Mouse (Mus musculus): Measurements from ENCODE around the gene Nrcam.

Gene Nrcam

DNA sequence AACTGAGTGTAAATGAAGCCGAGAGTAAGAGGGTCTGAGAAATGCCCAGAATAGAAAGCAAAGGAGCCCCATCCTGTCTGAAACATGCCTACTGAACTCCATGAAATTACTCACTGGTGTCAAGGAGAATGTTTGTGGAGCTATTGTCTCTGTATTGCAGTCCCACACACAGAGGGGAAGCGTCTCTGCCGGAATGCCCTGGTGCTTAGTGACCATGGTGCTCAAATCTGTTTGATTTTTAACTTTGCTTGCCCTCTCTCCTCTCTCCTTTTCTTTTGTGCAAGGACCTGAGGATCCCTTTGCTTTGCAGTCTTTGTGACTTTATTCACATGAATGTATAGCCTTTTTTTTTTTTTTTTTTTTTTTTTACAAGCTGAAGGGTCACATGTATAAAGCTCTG lies 28.8 kb downstream of the Nrcam start:
- no peak for DNase-seq (ENCODE audit: extremely low read depth, low read depth, low spot score)

- DNase-seq (ENCODE audit: extremely low read depth, low read depth, low spot score), result no peak
Observed at GRCm38 (mm10) chr12:44357881-44358280, 29.2 kb downstream of the Nrcam start.

GRCm38 (mm10) chr12:44371076-44371710 lies 42.5 kb downstream of the Nrcam start:
- no peak for DNase-seq (ENCODE audit: extremely low read depth, low read depth, low spot score)

DNA sequence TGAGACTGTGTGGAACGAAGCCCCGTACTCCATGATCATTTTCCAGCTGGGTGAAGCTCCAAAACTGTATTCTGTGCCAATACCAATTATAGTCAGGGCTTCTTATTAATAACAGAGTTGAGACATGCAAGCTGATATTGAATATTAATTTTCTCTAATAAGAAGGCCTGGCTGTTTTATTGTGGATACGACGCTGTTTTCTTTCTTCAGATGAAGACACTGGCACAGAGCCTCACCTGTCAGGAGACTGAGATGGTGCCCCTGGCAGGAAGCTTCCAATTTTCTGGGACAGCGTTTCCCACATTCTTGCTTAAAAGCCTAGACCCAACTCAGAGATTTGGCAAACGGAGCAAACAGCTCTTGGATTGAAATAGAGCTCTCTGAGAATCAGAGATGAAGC lies 47.3 kb downstream of the Nrcam start:
- no peak for DNase-seq (ENCODE audit: extremely low read depth, low read depth, low spot score)

DNA sequence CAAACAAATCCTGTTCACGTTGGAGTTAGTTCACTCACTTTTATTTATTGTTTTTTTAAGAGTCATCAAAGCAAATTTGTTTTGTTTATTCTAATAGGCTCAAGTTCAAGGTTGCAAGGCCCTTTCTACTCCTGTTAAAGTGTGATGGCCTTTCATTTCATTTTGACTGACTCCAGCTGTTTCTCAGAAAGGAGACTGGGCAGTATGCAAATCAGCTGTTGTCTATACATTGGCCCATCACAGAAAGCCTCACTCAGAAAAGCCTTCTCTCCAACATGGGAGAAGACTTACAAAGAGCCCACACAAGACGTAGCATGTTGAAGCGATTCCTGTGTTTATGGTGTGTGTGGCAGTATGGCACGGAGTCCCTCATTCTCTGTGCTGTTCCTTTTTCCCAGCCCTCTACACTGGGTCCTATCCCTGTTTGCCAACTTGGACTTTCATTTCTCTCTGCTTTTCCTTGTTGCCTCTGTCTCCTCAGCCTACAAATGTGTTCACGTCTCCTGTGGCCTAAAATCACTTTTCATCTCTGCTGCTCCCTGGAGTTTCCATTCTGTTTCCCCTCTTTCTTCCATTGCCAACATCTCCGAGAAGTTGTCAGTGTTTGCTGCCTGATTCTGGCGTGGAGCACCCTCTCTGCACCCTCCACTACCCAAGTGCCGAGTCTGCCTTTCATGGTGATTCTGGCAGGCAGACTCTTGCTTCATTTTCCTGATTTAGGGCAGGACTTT lies 49.9 kb downstream of the Nrcam start:
- no peak for DNase-seq (ENCODE audit: extremely low read depth, low read depth, low spot score)

GRCm38 (mm10) chr12:44380805-44381204 lies 52.1 kb downstream of the Nrcam start:
- no peak for DNase-seq (ENCODE audit: extremely low read depth, low read depth, low spot score)

GRCm38 (mm10) chr12:44386398-44386797 lies 57.7 kb downstream of the Nrcam start:
- DNase-seq (ENCODE audit: extremely low read depth, low read depth, low spot score), result no peak

- no peak for DNase-seq (ENCODE audit: extremely low read depth, low read depth, low spot score)
Observed at GRCm38 (mm10) chr12:44388220-44388619, 59.5 kb downstream of the Nrcam start.

DNA sequence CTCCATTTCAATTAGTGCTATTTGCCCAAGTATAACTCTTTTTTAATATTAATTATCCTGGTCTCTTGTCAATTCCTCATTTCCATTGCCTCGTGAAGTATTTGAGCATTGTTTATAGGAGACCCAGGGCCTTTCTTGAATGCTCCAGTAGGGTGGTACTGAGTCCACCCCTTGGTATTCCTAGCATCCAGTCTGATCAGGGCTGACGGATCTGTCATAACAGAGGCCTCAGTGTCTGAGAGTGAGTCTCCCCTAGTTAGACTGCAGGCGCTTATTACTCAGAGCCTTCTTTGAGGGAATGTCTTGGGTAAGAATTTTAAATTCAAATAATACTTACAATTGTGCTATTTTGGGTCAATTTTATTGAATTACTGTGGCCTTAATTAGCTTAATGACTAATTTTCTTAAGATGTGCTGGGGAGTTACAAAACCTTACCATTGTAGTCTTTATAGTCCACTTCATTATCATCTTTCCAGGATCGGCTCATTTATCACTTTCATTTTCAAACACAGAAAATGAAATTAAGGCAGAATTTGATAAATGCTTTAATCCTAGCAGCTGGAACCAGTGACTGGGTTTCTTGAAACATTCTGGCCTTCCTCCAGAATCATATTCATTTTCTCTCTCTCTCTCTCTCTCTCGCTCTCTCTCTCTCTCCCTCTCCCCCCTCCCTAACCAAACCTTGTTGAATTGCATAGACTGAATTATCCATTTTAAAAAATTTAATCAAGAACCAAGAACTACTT lies 61.9 kb downstream of the Nrcam start:
- no peak for DNase-seq (ENCODE audit: extremely low read depth, low read depth, low spot score)

- DNase-seq (ENCODE audit: extremely low read depth, low read depth, low spot score), result no peak
Observed at GRCm38 (mm10) chr12:44394901-44395300, 66.2 kb downstream of the Nrcam start.

DNA sequence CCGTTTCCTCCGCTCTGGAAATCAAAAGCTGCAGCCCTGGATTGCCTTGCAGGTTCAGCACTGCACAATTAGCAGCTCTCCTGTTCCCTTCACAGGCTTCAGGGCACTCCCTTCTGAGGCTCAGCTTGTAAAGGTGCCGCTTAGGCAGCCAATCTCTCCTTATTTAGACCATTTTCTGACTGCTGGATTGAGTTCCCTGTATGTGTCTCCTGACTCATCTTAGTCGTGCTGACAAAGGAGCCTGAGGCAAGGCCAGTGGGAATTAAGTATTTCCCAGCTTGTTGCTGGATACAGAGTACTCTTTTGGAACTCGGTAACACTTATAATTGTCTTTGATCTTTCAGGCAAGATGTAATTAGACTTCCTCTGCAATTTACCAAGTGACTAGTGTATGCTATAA lies 69.1 kb downstream of the Nrcam start:
- DNase-seq (ENCODE audit: extremely low read depth, low read depth, low spot score), result no peak

DNA sequence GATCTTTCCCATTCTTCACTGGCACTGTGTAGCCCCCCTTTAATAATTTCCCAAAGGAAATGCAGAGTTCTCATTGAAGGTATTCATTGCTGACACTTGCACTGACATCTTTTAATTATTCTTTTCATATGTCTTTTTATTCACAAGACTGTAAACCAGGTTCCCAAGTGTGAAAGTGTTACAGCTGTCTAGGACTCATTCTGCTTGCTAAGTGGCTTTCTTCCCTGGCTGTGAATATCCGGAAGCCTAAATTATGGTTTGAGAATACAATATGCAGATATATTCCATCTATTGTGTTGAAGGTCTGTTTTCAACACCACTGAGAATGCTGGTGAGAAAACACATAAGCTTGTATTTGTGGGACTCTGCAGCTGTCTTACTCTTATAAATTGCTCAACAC lies 73.4 kb downstream of the Nrcam start:
- no peak for DNase-seq (ENCODE audit: extremely low read depth, low read depth, low spot score)

- DNase-seq (ENCODE audit: extremely low read depth, low read depth, low spot score), result no peak
Observed at GRCm38 (mm10) chr12:44403270-44403669, 74.6 kb downstream of the Nrcam start.

DNA sequence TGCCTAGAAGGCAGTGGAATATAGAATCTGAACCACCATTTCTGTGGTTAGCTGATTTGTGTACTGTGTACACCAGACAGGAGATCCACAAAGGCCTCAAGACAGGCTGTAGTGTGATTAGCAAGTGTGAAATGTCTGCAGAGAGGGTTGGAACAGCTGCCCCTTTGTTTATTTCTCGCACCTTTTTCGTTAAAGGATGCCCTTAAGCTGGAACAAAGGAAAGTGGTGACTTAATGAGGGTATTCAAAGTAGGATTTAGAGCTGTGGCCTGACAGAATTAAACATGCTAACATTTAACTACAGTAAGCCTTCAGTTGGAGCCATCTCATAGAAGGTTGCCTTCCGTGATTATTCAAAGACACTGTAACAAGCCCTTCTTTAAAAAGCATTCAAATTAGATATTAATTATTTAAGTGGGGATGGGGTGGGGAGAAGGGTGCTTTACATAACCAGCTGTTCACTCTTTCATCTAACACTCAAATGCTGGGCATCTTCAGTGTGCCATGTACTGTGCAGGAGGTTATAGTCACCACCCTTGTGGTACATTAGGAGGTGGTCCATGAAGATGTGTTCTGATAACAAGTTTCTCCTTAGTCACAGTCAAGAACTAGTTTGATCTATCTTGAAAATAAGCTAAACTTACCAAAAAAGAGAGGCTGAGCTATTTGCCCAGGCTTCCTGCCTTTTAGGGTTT lies 75.2 kb downstream of the Nrcam start:
- DNase-seq (ENCODE audit: extremely low read depth, low read depth, low spot score), result no peak

GRCm38 (mm10) chr12:44409786-44410185 lies 81.1 kb downstream of the Nrcam start:
- DNase-seq (ENCODE audit: extremely low read depth, low read depth, low spot score), result no peak

DNA sequence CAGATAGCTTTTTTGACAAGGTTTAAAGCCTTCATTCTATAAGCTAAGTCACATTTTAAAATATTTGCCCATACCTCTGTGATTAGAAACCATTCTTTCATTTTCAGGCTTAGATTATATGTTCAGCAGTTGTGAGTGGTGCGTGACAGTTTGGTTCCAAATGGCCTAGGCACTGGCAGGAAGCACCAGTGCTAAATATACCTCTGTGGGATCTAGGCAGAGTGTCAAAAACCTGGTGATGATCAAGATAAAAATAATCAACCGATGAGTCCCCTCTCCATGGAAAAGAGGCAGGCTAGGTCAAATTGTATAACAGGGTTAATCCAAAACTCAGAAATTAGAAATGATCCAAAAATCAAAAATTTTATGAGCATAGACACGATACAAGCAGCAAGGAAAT lies 82.3 kb downstream of the Nrcam start:
- no peak for DNase-seq (ENCODE audit: extremely low read depth, low read depth, low spot score)

DNA sequence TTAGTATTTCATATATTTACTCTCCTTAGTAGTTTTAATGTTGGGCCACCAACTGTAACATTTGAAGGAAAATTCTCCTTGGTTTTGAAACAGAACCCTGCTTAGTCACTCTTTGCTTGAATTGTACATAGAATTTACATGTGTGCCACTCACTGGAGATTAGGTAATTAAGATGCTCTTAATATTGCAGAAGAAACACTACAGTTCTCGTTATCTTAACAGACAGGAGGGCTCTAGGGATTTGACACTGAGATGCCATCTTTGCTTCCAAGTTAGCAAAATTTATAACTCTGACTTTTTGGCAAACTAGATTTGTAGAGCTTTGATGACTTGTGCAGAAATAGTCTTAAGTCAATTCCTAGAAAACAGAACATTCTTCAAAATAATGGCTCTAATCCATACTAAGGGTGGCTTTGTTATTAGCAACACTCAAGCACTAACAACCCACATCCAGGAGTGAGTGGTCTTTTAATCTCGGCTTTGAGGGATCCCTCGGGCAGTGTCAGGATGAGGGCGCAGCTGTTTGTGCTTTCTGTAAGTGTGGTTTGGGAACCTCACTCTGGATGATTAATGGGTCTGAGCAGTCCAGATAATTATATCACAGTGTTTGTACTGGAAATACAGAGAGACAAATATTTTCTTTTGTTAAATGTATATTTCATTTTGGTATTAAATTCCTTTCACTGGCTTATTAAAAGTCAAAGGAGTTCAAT lies 93.6 kb downstream of the Nrcam start:
- no peak for DNase-seq (ENCODE audit: extremely low read depth, low read depth, low spot score)

DNA sequence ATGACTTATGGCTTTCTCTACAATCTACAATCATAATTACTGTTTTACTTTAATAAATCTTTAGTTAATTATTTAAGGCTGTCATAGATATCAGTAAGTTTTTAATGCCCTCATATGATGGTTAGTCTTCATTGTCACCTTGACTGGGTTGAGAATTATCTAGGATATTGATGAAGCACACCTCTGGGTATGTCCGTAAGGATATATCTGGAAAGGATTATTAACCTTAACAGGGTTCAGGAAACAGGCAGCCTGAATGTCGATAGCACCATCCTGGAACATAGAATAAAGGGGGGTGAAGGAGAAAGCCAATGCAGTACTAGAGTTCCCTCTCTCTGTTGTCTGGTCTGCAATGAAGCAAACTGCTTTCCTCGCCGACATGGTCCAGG lies 94.2 kb downstream of the Nrcam start:
- DNase-seq (ENCODE audit: extremely low read depth, low read depth, low spot score), result no peak

- DNase-seq (ENCODE audit: extremely low read depth, low read depth, low spot score), result no peak
Observed at GRCm38 (mm10) chr12:44424011-44424410, 95.3 kb downstream of the Nrcam start.

DNA sequence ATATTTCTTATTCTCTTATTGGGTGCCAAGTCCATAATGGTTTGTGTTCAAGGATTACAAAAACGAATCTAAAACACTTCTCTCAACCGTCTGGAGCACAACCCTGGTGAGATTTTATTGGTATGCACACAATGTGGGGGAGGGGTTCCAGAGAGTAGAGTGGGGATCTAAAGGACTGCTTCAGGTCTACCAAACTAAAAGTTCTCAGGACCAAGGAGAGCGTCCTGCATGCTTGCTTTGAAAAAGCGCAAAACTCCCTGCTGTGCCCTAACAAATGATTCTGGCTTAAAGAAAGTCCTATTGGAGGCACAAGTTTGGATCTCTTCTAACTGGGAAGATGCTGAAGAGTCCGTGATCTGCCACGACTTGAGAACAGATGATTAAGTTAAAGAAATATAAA lies 96.4 kb downstream of the Nrcam start:
- no peak for DNase-seq (ENCODE audit: extremely low read depth, low read depth, low spot score)

- no peak for DNase-seq (ENCODE audit: extremely low read depth, low read depth, low spot score)
Observed at GRCm38 (mm10) chr12:44430335-44430734, 101.7 kb downstream of the Nrcam start.

All from fat pad, adult 2 months (tissue).